Mouse (Mus musculus) R1 (cell line): Measurements from ENCODE around the gene Uqcc3.

Experiments
- DNase-seq: peaks from one replicate; pipeline ENCODE4 v3.0.0-alpha.2; 2018; ENCODE audit warnings: low read depth, low spot score

Uqcc3 gene

DNA sequence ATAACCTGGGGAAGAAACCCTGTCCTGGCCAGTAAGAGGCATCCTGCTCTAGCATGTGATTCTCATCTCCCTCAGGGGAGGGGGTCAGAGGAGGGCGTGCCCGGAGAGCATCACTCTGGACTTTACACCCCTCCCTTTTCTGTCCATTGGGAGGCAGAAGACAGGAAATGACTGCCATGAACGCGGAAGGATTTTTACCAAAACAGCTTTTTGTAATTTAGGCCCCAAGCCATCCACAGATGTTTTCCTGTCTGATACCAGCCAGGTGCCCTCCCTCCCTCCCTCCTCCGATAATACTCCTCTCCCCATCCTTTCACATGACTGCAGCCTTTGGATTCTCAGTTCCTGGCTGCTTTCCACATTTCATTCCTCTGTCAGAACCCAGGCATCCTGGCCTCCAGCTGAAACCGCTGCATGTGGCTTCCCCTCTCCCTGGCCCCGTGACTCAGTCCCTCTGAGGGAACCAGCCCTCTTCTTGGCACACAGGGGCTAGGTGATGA lies 30.3 kb downstream of the Uqcc3 start, which contains the start of gene Lrrn4cl:
Lrrn4cl (plus strand) TSS at position 367 of the 500 bp plus-strand sequence.
- peak; percentile 85 for DNase-seq

DNA sequence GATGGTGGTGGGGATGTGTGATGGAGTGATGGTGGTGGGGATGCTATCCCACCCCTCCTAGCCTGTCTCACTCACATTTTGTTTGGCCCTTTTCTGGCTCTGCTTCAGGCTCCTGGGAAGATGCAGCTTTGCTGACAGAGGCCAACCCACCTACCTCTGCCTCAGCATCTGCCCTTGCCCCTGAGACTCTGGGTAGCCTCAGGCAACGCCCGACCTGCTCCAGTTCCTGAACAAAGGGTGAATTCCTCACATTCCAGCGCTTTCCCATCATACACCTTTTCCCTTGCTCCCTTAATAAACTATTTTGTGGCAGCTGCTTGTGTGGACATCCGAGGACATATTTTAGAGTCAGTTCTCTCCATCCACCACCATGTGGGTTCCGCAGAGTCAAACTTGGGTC lies 32.4 kb downstream of the Uqcc3 start:
- DNase-seq, result peak; percentile 60

DNA sequence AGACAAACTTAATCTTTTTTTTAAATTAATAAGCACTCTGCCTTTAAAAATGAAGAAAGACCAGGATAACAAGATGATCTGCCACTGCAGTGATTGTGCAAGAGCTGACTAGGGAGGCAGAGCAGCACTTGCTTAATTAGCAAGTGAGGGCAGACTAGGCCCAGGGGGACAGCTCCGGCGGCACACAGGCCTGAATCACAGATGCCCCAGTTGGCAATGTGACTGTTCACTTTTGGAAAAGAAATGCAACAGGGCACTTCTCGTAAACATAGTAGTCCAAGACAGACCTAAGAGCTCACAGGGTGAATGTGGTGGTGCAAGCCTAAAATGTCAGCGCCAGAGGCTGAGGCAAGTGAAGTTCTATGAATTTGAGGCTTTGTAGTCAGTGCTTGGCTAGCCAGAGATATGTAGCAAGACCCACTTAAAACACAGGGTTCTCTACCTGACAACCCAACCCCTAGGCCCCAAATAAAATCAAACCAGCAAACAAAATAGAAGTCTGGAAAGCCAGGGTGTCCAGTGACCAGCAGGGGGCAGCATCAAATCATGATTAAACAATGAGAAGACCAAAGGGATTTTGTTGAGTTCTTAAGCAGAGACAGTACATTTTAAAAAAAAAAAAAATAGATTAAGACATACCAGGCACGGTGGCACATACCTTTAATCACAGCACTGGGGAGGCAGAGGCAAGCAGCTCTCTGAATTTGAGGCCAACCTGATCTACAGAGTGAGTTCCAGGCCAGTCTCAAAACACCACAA lies 36.2 kb downstream of the Uqcc3 start:
- peak; percentile 84 for DNase-seq

DNA sequence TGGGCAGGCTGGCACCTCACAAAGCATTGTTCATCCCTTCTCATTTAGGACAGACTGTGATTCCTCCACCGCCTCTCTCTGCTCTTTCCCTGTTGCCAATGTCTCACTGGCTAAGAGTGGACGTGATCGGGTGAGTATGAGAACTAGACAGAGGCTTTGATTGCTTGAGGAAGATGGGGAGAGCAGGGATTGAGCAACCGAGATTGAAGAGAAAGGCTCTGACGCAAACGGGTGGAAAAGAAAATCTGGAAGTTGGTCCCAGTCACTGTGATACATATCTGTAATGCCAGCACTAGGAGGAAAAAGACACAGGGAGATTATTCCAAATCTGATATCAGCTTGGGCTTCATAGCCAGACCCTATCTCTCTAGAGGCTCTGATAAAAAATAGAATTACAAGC lies 37.8 kb downstream of the Uqcc3 start:
- DNase-seq, result no peak

DNA sequence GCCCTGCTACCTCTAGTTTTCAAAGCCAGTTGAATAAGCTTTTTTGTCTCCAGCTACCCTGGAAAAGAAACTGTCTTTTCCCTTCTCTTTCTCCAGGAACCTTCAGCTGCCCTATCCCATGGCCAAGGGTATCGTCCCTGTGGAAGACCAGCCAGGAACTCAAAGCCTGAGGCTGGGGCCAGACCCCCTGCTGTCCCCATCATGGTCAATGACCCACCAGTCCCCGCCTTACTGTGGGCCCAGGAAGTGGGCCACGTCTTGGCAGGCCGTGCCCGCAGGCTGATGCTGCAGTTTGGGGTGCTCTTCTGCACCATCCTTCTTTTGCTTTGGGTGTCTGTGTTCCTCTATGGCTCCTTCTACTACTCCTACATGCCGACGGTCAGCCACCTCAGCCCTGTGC lies 39.7 kb downstream of the Uqcc3 start:
- no peak for DNase-seq

DNA sequence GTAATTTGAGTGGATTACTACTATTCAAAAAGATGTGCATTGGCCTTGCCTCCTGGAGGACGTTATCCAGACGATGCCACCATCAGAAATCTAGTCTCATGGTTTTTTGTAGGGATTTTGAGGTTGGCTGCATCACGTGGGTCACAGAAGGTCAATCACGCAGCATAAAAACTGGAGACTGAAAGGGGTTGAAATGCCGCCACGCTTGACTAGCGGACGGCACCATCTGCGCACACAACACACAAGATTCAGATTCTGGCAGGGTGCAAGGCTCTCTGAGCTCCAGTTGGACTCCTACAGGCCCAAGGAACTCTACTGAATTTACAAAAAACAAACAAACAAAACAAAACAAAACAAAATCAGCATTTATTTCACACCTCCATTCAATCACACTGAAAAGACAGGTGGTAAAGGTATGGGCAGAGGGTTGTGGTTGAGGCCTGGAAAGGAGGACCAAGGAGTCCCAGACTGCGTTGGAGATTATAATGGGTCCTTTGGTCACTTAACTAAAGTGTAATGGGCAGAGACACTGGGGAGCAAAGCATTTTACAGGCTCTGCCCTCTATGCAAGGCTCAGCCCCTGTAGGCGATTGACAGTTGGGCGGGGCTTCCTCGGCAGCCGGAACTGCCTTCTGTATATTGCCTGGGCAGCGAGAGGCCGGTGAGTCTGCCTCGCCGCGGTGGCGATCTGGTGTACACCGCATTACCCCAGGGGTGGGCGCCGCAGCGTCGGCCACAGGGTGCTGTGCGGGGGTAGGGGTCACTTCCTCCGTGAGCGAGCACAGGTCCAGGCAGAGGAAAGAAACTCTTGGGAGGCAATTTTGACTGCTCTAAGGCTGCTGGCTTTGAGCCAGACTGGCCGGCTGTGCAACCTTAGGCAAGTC lies 40.6 kb downstream of the Uqcc3 start:
- DNase-seq, result peak; percentile 65

DNA sequence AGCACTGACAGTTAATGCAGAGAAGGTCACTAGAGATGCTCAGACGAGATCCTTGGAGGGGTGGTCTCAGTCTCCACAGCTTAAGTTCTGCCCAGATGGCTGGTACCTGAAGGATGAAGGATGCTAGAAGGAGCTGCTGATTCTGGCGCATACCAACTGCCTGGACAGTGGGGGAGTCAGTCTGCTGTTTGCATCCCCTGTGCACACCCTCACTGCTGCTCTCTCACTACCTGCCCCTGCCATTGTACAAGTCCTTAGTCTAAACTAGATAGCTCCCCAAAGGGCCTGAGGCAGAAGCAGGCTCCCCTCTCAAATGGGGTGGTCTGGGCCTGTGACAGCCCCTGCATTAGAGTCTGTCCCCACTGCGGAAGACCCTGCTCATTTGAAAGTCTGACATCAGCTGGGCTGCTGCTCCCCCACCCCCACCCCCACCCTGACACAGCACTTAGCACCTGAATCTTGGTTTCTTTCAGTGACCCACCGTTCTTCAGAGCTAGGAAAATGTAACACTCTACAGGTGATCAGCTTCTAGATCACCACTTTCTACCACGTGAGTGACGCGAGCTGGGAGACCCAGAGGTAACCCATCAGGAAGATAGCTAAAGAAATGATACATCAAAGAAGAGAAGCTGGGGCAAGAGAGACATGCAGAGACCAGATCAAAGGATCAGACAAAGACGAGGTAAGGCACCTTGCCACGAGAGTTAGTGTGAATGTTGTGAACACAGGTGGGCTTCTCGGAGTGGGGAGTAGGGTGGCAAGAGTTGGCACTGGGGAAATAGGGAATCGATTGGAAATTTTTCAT lies 41.4 kb downstream of the Uqcc3 start, which contains the start of gene Gng3:
Gng3 (minus strand) TSS at position 92 of the 805 bp plus-strand sequence.
- peak; percentile 88 for DNase-seq

DNA sequence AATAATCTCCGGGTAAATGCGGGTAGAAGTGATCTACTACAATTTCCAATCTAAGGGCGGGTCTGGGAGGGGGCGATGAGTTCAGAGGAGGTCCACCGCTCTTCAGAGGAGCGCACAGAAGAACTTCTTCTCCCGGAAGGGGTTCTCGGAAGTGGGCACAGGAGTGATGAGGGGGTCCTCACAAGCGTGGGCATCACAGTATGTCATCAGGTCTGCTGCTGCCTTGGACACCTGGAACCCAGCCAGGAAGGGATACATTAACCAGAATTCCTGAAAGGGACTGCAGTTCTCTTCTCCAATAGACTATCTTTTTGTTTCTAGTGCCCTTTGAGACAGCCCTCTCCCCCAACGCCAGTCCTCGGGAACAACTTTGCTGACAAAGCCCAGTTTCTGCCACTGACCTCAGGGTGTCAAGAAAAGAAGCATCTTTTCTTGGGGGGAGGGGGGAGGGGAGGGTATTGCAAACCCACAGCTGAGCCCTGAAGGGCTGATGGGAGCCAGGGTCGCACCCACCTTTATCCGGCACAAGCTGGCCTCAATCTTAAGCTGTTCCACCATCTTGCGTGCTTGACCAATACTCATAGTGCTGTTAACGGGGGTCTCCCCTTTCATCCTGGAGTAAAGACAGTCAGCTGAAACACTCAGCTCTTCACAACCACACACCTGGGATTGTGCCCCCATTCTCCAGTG lies 42.5 kb downstream of the Uqcc3 start:
- DNase-seq, result no peak

DNA sequence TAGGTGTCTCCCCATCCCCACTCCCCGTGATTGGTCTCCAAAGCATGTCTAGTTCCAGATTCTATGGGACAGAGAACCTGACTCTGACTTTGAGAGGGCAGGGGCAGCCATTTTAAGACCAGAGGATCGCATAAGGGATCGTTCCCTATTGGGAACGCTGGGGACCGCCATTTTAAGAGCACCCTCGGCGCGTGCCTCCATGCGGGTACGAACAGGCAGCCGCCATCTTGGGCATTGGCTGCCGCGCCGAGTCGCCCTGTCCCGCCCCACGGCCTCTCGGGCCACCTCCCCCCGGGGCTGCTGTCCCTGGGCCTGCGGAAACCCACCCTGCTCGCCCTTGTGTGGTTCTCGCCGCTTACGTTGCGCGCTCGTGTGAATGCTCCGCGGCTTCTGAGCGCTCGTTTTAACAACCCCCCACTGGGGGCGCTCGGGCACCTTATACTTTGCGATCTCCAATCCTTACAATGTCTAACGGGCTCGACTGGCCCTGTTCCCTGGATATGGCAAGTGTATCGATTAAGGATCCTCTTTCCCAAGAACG lies 43.4 kb downstream of the Uqcc3 start, which contains the start of gene Bscl2:
Bscl2 (plus strand) TSS at position 217 of the 541 bp plus-strand sequence.
- DNase-seq, result peak; percentile 93

DNA sequence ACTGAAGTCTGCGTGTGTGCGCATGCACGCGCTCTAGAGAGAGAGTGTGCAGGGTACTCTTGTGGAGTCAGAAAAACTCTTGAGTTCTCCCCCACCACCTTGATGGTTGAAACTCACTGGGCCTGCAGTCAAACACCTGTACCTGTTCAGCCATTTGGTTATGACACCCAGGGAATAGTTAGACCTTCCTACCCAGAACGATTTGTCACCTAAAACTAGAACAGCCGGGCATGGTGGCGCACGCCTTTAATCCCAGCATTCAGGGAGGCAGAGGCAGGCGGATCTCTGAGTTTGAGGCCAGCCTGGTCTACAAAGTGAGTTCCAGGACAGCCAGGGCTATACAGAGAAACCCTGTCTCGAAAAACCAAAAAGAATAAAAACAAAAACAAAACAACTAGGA lies 44.4 kb downstream of the Uqcc3 start:
- peak; percentile 36 for DNase-seq

DNA sequence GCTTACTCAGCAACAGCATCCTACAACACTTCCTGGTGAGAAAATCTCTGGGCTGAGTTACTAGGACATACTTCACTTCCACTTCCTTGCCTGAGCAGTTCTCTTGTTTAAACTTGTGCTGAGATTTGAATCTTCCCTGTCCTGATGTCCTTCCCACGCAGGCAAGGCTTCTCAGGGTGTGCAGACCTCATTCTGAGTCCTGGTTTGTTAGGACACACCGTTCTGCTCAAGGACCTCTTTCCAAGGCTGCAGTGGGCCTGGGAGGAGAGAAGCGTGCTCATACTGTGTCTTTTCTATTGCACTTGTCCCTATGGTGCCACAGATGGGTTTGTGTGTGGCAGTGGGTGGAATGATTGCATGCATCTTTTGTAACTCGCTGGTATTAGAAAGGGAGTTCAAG lies 47.8 kb downstream of the Uqcc3 start:
- DNase-seq, result no peak

DNA sequence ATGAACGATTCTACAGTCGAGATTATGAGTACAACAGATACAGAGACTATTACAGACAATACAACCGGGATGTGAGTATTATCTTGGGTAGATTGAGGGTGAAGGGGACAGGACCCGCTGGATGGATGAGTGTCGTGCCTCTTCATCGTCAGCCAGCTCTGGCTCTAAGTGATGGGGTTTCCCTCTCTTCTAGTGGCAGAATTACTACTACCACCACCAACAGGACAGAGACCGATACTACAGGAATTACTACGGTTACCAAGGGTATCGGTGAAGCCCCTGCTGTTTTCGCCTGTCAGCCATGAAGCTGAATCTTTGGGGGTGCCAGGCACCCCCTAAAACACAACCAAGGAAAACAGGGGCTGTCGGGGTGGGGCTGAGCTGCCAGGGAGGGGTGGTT lies 49.5 kb downstream of the Uqcc3 start:
- peak; percentile 63 for DNase-seq

DNA sequence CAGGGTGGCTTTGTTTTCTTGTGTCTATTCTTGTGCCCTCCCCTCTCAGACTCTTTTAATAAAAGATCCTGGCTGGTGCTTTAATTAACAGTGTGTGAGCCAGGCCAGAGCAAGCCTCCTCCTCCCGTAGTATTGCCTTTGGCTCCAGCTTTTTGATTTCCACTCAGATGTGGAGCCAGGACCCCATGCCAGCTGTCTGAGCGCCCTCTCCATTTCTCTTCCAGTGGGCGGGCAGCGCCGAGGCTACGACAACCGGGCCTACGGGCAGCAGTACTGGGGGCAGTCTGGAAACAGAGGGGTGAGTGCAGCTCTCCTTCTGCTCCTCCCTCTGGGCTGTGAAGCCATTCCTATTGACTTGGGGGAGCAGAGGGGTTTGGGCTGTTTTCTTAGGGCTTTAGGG lies 50.1 kb downstream of the Uqcc3 start:
- no peak for DNase-seq
